Mouse (Mus musculus) fibroblast of lung, adult 2 months (primary cell): ENCODE measurements around the gene Ctrb1.

Experiments used
- DNase-seq: peaks from one replicate; pipeline ENCODE4 v3.0.0-alpha.2; 2011; ENCODE audit warnings: low read depth

Ctrb1 gene

DNA sequence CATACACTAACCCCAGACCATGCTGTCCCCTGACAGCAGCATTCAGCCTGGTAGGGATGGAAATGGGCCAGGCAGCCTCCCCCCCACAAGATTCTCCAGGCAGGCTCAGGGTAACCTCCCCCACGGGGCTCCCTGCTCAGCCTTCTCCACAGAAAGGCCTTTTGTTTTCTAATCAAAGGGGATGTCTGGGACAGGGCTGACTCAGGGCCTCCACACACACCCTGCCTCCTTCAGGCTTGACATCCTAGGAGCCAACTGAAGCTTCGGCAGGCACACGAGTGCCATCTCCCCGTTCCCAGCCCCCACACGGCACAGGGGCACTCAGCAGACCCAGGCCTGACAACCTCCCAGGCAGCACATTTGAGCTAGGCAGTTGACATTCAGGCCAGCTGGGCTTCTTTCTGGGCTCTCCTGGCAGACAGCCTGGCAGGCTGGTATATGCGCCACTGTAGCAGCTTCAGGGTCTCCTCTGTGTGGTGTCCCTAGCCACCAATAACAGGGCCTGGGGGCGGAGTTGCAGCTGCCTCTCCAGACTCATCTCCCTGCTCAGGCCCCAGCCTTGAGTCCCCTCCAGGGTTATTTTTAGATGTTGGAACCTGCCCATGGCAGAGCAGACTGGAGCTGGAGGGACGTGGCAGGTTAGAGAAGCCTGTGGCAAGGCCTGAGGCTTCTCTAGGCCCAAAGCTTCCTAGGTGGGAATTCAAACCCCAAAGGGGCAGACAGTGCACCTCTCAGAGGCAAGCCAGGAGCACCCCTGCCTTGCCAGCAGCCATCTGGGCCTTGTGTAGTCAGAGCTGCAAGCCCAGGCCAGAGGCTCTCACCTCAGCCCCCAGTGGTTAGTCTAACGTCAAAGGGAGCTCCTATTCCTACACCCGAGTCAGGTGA is 26.0 kb upstream of the Ctrb1 start:
- peak; percentile 83 for DNase-seq

DNA sequence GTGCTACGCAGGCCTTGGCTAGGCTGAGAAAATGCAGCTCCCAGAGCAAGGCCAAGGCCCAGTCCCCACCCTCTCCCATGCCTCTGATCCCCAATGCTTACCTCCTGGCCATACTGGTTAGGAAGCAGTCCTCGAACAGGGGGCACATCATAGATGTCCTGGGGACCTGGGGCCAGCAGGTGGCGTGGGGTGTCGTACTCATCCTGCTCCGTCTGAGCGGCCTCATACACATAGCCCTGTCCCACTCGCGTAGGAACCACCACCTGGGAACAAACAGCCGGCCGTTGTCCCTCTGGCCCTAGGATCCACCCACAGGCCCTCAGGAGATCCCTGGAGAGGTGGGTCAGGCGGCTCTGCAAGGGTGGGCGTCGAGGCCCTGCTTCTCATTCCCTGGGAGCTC is 24.7 kb upstream of the Ctrb1 start:
- no peak for DNase-seq

DNA sequence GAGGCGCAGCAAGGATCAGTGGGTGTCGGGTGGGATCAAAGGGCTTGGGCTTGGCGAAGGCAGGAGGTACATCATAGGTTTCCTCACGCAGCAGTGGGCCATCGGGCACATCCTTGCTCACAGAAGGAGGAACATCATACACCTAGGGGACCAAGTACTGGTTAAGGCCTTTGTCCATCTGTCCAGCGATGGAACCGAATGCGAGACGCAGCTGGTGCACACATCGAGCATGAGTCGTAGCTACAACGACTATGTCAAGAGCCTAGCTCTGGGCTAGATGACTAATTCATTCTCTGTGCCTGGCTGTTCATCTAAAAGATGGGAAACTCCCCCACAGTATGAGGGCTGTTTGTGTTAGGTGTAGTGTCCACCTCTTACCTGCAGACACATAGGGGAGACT is 23.5 kb upstream of the Ctrb1 start:
- no peak for DNase-seq

DNA sequence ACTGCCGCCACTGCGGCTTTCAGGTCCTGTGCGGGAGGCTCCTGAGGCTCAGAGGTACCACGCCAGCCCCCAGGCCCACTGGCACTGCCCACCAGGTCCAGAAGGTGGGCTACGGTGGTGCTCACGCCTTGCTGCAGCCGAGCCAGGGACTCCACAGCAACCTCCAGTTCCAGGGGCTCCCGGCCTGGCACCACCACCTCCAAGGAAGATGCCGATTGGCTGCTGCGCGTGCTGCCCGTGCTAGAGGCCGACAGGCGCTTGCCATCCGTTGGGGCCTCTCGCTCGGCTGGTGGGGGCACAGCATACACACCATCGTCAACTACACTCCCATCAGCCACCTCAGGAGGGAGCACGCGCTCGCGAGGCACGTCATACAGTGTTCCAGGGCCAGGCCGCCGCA is 23.0 kb upstream of the Ctrb1 start:
- DNase-seq = no peak

DNA sequence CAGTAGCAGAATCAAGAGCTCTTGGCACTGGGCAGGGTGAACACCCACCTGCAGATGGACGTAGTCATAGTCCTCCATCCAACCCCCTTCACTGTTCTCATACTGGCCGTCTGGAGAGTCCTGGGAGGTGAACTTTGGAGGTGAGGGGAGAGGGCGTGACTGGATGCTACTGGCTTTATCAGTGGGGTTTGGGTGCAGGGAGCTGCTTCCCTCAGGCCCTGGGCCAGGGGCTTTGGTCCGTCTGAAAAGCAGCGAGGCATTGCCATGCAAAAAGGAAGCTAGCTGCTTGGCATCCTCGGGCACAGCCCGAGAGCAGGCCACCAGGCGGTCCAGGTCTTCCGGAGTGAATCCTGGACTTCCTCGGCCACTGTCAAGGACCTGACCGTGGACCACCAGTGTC is 22.5 kb upstream of the Ctrb1 start:
- no peak for DNase-seq

DNA sequence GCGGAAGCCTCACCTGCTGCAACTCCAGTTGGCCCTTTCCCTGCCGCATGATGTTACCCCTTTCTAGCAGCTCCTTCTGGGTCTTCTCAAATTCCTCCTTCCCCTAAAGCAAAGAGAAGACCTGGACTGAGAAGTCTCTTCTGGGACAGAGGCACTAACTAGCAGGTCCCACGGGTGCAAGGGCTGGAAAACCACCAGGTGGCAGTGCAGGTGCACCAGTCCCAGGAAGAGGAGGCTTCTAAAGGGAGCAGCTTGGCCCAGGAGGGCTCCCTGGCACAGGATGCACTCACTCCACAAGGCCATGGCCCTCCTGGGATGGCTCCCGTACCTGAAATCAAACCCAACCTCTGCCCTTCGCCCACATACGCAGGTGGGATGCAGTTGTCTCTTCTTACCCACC is 21.8 kb upstream of the Ctrb1 start:
- no peak for DNase-seq

DNA sequence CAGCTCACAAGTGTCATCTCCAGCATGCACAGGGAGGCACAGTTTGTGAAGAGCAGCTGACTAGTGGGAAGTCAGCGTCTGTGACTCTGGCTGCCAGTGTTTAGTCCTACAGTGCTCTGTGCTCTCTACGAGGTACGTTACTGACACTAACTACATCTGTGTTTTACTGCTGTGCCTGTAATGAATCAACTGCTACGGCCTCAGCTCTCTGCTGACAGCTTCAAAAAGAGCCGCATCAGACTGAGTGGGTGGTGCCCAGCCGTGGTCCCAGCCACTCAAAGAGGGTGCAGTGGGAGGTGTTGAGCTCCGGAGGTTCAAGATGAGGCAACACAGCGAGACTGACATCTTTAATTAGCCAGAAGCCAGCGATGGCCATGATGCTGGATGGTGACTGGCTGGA is 21.3 kb upstream of the Ctrb1 start:
- DNase-seq = no peak

DNA sequence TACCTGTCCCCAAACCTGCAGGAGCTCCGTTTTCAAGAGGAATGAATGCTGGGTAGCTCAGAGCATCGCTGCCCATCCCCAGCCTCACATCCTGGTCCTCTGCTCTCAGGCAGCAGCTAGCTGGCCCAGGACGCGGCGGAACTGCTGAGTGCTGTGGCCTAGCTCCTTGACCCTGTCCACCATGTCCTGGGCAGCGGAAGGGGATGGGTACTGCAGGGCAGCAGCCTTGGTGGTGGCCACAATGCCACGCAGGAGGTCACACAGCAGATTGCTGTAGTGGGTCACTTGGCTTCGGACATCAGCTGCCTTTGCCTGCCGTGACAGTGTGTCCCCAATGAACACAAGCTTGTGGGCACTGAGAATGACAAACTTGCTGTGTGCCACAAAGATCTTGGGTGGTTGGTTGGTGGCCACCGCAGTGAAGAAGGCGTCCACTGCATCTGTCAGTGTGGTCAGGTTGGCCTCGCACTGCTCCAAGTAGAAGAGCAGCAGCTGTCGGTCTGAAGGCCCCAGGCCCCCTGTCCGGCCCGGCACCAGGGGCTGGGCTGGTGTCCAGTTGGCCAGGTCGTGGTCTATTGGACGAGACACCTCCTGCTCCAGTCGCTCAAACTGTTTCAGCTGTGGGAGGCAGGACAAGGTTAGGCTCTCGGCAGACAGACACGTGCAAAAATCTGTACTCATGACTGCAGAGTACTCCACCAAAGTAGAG is 20.1 kb upstream of the Ctrb1 start:
- DNase-seq = no peak

DNA sequence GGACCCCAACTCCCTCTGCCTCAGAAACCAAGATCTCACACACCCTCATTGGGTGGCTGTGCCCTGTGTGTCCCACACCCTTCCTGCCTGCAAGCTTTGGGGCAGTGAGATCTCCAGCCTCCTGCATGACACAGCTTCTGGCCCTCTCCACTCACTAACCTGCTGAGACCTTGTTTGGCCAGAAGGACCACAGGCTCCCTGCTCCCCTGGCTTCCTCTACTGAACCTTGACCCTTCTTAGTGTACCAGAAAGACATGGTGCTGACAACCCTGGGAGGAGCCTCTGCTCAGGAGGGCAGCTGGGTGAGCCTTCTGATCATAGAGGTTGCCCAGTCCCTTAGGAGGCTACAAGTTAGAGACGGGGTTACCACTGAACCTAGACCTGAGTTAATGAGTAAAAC is 18.4 kb upstream of the Ctrb1 start:
- no peak for DNase-seq

DNA sequence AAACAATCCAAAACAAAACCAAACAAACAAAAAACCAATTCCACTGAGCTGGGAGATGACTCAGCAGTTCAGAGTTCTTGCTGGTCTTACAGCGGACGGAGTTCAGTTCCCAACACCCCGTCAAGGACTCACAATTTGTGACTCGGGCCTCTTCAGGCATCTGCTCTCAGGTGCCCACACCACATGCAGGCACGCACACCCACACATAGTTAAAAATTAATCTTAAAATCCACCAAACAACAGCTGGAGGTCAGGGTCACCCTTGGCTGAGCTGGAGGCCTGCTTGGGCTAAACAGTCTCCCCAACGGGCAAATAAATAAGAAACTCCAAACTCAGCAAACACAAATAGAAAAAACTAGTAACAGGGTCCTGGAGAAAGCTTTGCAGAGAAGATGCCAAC is 17.5 kb upstream of the Ctrb1 start:
- DNase-seq = no peak

DNA sequence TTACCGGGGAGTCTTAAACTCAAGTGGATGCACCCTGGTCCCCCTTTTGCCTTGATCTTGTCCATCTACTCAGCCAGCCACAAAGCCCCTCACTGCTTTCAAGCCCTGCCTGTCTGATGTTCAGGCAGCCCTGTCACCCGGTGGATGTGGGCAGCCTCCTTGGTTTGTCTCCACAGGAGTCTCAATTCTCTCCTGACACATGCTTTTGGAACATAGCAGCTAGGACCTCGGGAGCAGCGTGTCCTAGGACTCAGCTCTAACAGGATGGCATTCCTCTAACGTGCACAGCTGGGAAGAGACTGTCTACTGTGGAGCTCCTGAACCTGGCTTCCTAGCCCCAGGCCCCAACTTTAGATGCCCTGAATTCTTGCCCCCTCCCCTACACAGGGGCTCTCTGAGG is 14.9 kb upstream of the Ctrb1 start:
- no peak for DNase-seq

DNA sequence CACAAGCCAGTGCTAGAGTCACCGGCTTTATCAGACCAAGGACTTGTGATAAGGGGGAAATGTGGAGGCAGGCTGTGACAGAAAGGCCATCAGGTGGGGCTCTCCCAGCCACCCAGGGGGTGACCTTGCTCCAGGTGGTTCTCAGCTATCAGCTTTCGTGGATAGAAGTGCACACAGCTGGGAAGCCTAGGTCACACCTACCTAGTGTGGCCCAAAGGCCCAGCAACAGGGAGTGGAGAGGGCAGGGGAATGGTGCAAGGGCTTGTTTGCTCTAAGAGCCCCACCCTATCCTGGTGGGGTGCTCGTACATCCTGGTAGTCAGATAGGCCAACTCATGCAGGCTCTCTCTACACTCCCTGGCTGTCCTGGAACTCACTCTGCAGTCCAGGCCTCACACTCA is 14.4 kb upstream of the Ctrb1 start:
- no peak for DNase-seq

DNA sequence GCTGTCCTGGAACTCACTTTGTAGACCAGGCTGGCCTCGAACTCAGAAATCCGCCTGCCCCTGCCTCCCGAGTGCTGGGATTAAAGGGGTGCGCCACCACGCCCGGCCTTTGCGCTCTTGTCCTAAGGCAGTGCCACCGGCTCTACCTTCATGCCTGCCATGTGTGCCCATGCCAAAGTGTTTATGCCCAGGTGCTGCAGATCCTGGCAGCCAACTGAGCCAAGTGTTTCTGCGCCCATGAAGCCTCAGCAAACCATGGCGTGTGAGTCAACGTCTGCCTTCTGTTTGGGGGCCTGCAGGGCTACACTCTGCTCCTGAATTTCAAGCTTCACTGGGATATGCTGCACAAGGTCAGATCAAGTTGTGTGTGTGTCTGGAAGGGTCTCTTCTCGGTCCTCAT is 13.8 kb upstream of the Ctrb1 start:
- DNase-seq = no peak

DNA sequence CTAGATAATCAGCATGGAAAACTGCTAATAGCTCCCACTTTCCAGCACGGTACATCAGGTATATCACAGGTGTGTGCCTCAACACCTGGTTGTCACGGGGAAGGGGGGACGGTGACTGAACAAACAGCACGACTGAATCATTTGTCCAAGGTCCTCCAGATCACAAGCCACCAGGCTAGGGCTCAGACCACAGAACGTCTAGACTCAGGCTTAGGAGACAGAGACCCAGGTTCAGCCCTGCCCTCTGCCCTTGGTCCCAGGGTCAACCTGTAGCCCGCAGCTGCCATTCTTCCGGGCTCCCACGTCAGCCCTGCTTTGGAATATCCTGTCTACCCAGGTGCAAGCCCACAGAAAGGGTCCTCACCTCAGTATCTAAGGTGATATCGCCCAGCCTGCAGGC is 10.6 kb upstream of the Ctrb1 start:
- no peak for DNase-seq

DNA sequence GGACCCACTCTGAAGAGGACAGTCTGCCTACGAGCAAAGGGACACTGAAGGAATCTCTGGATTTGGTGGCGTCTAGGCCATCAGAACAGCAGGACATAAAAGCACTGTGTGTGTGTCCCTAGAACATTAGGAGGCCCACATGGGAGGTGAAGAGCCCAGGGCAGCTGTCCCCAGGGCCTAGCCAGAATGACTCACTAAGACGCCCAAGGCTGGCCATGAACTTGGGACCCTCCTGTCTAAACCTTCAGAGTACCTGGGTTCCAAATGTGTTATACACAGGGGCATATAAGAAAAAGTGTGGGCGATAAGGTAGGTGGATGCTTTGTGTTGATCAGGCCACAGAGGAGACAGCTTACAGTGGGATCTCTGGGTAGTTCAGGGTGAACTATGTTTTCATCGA is 9.9 kb upstream of the Ctrb1 start:
- no peak for DNase-seq

DNA sequence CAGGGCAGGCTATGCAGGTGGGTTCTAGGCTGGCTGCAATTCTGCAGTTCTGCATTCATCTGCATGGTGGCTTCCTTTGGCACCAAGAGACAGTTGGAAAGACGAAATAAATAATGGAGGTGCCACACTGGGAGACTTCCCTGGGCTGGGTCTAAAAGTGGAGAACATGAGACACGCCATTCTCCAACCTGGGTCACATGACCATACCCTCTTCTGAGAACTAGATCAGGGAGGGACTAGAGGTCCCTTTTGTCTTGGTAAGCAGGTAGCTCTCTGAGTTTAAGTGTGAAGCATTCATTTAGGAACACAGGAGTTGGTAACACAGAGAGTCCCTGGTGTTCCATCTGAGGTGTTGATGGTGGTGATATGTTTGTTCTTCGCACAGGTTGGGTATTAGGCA is 9.4 kb upstream of the Ctrb1 start:
- no peak for DNase-seq

DNA sequence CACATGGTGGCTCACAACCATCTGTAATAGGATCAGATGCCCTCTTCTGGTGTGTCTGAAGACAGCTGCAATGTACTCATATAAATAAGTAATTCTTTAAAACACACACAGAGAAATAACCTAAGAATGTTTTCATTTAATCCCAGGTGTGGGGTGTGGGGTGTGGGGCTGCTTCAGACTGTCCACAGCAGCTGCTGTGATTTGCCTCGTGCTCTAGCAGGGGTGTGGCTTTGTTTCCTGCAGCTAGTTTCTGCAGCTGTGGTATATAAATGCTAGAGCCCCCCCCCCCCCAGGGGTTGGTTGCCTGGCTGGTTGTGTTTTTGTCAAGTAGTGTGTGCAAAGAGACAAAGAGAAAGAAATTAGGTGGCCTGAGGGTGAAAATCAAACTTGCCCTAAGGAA is 8.2 kb upstream of the Ctrb1 start:
- no peak for DNase-seq

DNA sequence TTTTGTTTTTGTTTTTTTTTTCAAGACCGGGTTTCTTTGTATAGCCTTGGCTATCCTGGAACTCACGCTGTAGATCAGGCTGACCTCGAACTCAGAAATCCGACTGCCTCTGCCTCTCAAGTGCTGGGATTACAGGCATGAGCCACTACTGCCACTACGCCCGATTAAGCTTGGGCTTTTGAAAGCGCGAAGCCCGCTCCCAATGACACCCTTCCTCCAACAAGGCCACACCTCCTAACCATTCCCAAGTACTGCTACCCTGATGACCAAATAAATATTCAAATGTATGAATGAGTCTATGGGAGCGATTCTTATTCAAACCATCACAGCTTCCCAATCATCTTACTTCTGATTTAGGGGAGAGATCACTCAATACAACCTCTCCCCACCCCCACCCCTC is 6.8 kb upstream of the Ctrb1 start:
- DNase-seq = no peak

DNA sequence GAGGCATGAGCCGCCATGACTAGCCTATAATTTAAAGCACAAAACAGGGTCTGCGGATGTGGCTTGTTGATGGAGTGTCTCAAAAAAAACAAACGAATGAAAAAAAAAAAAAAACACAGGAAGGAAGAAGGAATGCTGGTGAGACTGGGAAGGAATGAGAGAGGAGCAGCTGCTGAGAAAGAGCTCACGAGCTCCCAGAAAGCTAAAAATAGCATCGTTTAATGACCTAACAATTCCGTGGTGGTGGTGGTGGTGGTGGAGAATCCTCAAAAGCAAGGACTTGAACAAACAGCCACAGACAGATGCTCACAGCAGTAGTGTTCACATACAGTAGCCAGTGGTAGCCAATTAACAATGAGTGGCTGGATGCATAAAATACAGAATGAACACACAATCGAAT is 4.6 kb upstream of the Ctrb1 start:
- DNase-seq = no peak

DNA sequence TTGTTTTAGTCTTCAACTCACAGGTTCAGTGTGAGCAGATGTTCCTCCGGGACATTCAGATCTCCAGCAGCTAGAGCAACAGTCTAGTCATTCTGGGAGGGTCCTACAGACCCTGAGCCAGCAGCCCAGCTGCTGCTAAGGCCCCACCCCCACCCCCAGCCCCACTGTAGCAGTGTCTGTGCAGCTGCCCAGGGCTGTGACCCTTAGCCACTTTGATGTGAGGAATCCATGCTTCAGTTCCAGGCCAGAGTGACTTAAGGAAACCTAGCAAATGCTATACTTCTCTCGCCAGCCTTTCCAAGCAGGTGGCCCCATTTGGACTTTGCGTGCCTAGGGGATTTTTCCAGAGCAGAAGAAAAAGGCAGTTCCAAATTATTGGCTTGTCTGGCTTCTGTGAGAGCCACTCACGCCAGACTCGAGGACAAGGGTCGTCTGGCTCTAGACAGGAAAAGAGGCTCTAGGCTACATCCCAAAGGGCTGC is 2.5 kb upstream of the Ctrb1 start:
- no peak for DNase-seq

DNA sequence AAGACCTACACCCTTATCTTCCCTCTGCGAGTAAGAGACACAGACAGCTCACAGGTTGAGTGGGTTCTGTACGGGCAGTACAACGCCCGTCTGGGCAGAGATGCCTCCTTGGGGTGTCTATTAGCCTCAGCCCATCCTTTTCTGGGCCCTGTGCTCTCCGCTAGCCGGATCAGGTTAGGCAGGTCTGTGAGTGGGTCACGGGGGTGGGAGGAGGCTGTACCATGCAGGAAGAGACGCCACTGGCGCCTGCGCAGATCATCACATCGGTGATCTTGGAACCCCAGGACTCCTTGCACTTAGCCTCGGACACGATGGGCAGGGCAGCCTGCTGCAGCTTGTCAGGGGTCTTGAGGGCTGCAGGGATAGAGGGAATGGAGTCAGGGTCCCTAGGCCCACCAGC is 3.9 kb downstream of the Ctrb1 start:
- DNase-seq = no peak

DNA sequence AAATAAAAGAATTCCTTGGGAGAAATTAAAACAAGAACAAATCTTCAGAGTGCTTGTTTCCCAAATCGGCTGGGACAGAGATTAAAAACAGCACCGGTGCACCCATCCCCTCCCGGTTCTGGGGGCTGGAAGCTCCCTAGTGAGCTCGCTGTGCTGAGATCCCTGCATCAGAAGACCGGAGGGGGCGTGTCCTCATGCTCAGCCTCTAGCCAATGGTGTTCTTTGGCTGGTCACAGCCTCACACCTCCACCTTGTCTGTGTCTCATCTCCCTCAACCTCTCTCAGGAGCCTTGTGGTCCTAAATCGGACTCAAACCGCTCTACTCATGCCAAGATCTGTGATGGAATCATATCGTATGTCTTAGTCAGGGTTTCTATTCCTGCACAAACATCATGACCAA is 8.3 kb downstream of the Ctrb1 start:
- no peak for DNase-seq

DNA sequence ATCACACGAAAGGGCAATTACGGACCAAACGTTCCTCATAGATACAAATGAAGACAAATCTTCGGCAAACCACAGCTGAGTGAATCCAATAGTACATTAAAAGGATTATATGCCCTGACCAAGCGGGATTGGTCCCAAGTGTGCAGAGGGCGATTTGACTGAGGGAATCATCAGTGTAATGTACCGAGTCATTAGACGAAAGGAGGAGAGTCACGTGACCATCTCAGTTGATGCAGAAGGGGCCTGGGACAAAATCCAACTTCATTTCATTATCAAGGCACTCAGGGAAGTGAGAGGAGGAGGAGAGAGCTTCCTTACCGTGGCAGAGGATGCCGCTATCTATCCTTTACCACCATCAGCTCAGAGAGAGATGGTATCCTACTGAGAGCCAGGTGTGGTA is 9.7 kb downstream of the Ctrb1 start:
- DNase-seq = no peak
